Mouse (Mus musculus) adrenal gland, adult 8-10 months (tissue): ENCODE results near the gene Nrxn3. TPM values are rescaled to one million over a fixed set of nuclear protein-coding genes. Genes with fewer than 3 reads are reported as not detected.

Experiments used
- microRNA-seq, 2 experiments: library from miRNA; unstranded; fragments of <30 nt; microRNA quantifications; one replicate each; pipeline ENCODE4 v1.2.0; 2022
- total RNA-seq, 4 experiments: library from RNA; stranded (reverse); gene quantifications; 2 replicates each; pipeline ENCODE4 v1.2.4; 2022

The Nrxn3 gene
- total RNA-seq, 4 experiments from 2014 or later, result 0.17 to 0.49 (median 0.32) TPM

Small RNAs within 50 kb of the gene (microRNA-seq; reads per million reads assigned to microRNA genes)
- gene Gm23989, result 0 reads per million in 2 experiments
- gene Gm27313, result 0 reads per million in 2 experiments
